Mouse (Mus musculus) left cerebral cortex, adult 2 months (tissue): Measurements from ENCODE around the gene Tox3. TPM values are rescaled to one million over a fixed set of nuclear protein-coding genes. Genes with fewer than 3 reads are reported as not detected.
A peak's percentile ranks its signal among the peaks of the same experiment; 100 is the strongest.

Experiments used
- DNase-seq, 2 experiments: peaks; one replicate each; pipeline ENCODE4 v3.0.0; 2021 to 2022; ENCODE audit warnings: low spot score in 2 of 2, mixed read lengths in 1 of 2; ENCODE audit errors: extremely low spot score in 1 of 2
- H3K27ac ChIP-seq: fragments of 200-600 bp; 2 replicates; pipeline ENCODE4 v1.8.1; 2022
- H3K4me3 ChIP-seq: fragments of 200-600 bp; 2 replicates; pipeline ENCODE4 v1.8.1; 2022
- CTCF ChIP-seq: fragments of 200-600 bp; IDR thresholded peaks from 2 replicates; pipeline ENCODE4 v1.8.1; 2022; ENCODE audit warnings: antibody characterized with exemption, mild to moderate bottlenecking, moderate library complexity
- intact Hi-C: fragments of 180-260 bp; cut with DNase I; formaldehyde crosslinking; loops from one replicate; pipeline ENCODE4 v1.15.1; 2025
- total RNA-seq, 2 experiments: library from RNA; stranded (reverse); gene quantifications; 2 replicates each; pipeline ENCODE4 v1.2.3; 2021

Gene Tox3
- total RNA-seq, 2 experiments from 2014 or later: 20.7 to 23.2 TPM

- intact Hi-C loops: no loop called here
- DNase-seq: no peak
- TF ChIP-seq CTCF: no peak
- Histone ChIP-seq H3K4me3 (no peak overlapping the region), H3K27ac (no peak overlapping the region)
These were observed 4.8 kb upstream of the Tox3 start for GRCm38 (mm10) chr8:90352991-90353390.

DNA sequence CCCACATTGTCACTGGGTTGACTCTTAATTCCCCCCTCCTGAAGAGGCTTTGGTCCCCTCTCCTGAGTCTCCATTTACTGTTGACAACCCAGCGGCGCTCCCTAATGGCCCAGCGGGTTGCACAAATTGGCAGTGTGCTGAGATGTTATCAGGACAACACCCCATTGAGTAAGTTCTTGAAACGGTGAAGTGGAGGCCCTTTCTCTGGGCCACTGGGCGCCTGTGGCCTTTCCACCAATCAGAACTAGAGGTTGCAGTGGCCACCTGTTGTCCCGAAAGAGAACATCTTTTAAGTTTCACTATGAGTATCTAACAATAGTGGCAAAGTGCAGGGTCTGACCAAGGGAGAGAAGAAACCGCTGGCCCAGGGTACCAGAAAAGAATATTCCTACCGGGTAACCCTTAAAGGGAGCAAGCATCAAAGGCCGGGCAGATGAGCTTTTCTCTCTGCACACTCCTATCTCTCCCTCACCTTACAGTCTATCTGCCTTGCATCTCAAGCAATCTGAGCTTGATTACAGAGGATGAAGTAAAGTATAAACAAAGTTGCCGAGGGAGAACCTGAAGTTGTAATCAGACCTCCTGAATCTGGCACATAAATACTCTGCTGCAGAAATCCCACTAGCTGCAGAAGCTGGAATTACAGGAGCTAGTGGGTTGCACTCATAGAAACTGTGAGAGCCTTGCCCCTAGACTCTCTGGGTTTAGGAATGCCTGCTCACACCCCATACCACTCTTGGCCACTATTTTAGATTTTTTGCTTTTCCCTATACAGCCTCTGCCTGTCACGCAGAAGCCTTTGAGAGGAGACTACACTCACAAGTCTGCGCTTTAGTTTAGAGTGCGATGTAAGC is 1.8 kb upstream of the Tox3 start:
- no peak overlapping the region for H3K27ac ChIP-seq
- intact Hi-C loops: loop anchor here (5.0 to 10.0 kb wide), 4 partner anchors 195 to 495 kb away; no protein-coding TSS in a partner anchor
- DNase-seq: no peak
- no peak overlapping the region for H3K4me3 ChIP-seq
- peak; percentile 70 for TF ChIP-seq CTCF

DNA sequence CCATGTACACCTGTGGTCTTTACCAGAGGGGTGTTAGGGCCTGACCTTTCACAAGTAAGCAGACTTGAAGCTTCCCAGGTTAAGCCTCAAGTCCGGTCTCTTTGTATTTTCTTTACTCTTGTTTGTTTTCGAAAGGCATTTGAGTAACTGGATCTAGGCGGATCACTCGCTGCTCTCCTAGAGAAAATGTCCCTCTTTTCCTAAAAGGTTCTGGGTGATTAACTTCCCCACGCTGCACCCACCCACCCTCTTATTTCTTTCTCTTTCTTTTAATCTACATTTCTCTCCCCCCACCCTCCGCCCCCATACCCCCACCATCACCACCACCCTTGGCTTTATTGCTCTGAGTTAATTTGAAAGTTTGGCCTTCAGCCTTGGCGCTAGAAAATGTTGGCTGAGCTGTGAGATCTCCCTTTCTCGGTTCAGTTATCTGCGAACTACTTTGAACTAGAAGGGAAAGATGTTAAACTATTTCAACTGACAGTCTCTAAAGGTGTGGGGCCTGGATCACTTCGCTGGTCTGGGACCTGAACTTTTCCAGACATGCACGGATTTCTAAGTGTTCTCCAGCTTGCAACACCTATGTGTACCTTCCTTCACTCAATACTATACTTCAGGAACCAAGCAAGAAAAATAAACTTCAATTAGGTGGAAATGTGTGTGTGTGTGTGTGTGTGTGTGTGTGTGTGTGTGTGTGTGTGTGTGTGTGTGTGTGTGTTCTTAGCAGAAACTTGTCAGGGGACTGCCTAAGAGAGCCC is 962 bp upstream of the Tox3 start:
- peak overlapping the region; percentile 42; the same call in 1 of the 2 replicates for H3K4me3 ChIP-seq
- H3K27ac ChIP-seq: peak overlapping the region; percentile 44; the same call in 1 of the 2 replicates
- no peak for TF ChIP-seq CTCF
- intact Hi-C loops: loop anchor here (5.0 to 10.0 kb wide), 4 partner anchors 196 to 494 kb away; no protein-coding TSS in a partner anchor
- no peak for DNase-seq

- peak; percentile 11 for TF ChIP-seq CTCF
- peak; percentile 29 to 39 for DNase-seq
- H3K4me3 ChIP-seq: peak overlapping the region; percentile 67
- peak overlapping the region; percentile 69 for H3K27ac ChIP-seq
- intact Hi-C loops: loop anchor here (5.0 to 10.0 kb wide), 4 partner anchors 197 to 493 kb away; no protein-coding TSS in a partner anchor
These were observed 464 bp downstream of the Tox3 start for GRCm38 (mm10) chr8:90347581-90348177.

DNA sequence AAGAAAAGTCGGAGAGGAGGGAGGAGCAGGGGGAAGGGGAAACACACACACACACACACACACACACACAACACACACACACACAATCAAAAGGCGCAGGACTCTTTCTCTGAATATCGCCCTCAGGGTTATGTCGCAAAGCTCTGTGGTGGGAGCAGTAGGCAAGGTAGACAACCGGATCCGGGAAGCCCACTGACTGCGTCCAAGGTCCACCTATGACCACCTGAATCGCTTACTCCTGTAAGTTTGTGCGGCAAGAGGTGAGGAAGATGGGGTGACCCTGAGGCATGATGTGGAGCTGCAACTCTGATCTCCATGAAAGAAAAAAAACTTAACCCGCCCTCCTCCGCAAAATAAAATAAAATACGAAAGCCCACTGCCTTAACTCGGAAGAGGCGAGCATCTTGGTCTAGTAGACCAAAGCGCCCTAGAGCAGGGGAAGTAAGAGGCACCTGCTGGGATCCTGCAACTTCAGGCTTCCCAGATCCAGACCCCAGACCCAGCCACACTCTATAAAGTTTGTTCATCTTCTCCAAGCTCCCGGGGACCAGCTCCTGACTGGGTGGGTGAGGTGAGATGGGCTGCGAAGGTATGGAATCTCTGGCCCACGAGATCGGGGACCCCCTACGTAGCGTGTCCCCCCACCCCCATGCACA is 1.1 kb downstream of the Tox3 start:
- peak overlapping the region; percentile 69; the same call in 1 of the 2 replicates for H3K27ac ChIP-seq
- TF ChIP-seq CTCF: no peak
- no peak for DNase-seq
- peak overlapping the region; percentile 67 for H3K4me3 ChIP-seq
- intact Hi-C loops: loop anchor here (1.0 to 10.0 kb wide), 5 partner anchors 149 to 492 kb away; no protein-coding TSS in a partner anchor

DNA sequence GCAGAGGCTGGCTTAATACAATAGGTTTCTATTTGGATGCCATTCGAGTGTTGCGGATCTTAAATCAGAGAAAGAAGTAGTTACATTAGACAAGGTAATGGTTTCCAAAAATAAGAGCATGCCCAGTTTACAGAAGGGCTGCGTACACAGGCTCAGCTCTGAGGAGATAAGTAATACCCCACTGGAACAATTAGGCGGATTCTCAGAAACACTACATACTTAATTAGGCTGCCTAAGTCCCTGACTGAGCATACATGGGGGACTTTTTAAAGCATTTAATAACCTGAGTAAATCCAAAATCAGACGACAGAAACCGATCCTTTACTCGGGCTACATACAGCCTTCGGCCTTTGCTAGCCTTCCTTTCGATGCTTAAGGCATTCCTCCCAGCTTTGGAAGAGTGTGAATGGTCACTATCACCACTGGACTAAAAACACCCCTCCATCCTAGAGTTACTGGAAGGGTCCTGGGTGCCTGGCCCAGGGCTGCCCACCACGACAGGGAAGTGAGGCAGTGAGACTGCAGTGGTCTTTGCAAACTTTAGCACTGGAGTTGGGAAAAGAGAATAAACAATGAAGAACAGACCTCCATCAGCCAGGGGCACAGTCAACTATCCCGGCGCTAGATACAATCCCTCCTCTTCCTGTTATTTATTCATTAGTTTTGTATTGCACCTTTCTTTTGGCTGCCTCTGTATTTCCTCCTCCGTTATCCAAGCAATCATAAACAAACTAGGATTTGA is 1.8 kb downstream of the Tox3 start:
- Histone ChIP-seq H3K27ac (peak overlapping the region; percentile 8; the same call in 1 of the 2 replicates), H3K4me3 (peak overlapping the region; percentile 35)
- intact Hi-C loops: loop anchor here (1.0 to 10.0 kb wide), 5 partner anchors 150 to 492 kb away; no protein-coding TSS in a partner anchor
- TF ChIP-seq CTCF: no peak
- no peak for DNase-seq

GRCm38 (mm10) chr8:90330377-90331285 is 17.5 kb downstream of the Tox3 start:
- no peak overlapping the region for H3K27ac ChIP-seq
- H3K4me3 ChIP-seq: no peak overlapping the region
- DNase-seq: no peak
- intact Hi-C loops: no loop called here
- no peak for TF ChIP-seq CTCF

- H3K27ac ChIP-seq: no peak overlapping the region
- TF ChIP-seq CTCF: no peak; the same call in 1 of the 2 replicates
- intact Hi-C loops: no loop called here
These were observed 24.3 kb downstream of the Tox3 start for GRCm38 (mm10) chr8:90323824-90324223.

GRCm38 (mm10) chr8:90322701-90323439 is 25.3 kb downstream of the Tox3 start:
- no peak overlapping the region for H3K4me3 ChIP-seq
- no peak for DNase-seq
- no peak overlapping the region for H3K27ac ChIP-seq
- intact Hi-C loops: no loop called here
- TF ChIP-seq CTCF: no peak

More at GRCm38 (mm10) chr8:90323824-90324223, 24.3 kb downstream of the Tox3 start:
- DNase-seq: no peak
- H3K4me3 ChIP-seq: no peak overlapping the region
